Mouse (Mus musculus) spleen, postnatal 36 days (tissue): ENCODE measurements around the gene Olfr1228.

Experiments
- DNase-seq, 2 experiments: peaks; one replicate each; pipeline ENCODE4 v3.0.0; 2022; ENCODE audit warnings: low spot score in 2 of 2, mixed read lengths in 1 of 2

The Olfr1228 gene

GRCm38 (mm10) chr2:89253962-89254361, at the start of gene Olfr1228:
TSS of gene Olfr1228 (minus strand) at chr2:89254062.
- no peak for DNase-seq

GRCm38 (mm10) chr2:89297168-89297567, 43.3 kb upstream of the Olfr1228 start, which contains the start of gene Olfr1230:
TSS of gene Olfr1230 (minus strand) at chr2:89297268.
- DNase-seq, result no peak

- DNase-seq, result no peak
These were observed 34.1 kb upstream of the Olfr1228 start, which contains the start of gene Olfr1229 for GRCm38 (mm10) chr2:89287914-89288313. TSS of gene Olfr1229 (minus strand) at chr2:89288014.

GRCm38 (mm10) chr2:89199948-89200347, 53.9 kb downstream of the Olfr1228 start, which contains the start of gene Olfr1226:
TSS of gene Olfr1226 (minus strand) at chr2:89200048.
- DNase-seq, result no peak
